Mouse (Mus musculus) neural tube, embryonic 15.5 days (tissue): ENCODE results near the gene Grm4. TPM values are rescaled to one million over a fixed set of nuclear protein-coding genes. Genes with fewer than 3 reads are reported as not detected.
A peak's percentile ranks its signal among the peaks of the same experiment; 100 is the strongest.

Source experiments
- ATAC-seq: fragments of 200-750 bp; cut with Nextera tagmentation; 2 replicates; pipeline ENCODE4 v1.8.0; 2017; ENCODE audit warnings: mild to moderate bottlenecking, moderate TSS enrichment, moderate library complexity; ENCODE audit not compliant: low FRiP score
- H3K27ac ChIP-seq: fragments of 300-500 bp; sonication (generic); replicated peaks from 2 replicates; pipeline ENCODE4 v1.5.1; 2015; ENCODE audit warnings: mild to moderate bottlenecking, inconsistent platforms
- H3K27me3 ChIP-seq: fragments of 300-500 bp; sonication (generic); replicated peaks from 2 replicates; pipeline ENCODE4 v1.6.1; 2015; ENCODE audit warnings: inconsistent platforms
- H3K36me3 ChIP-seq: fragments of 300-500 bp; sonication (generic); 2 replicates; pipeline ENCODE4 v1.6.1; 2015; ENCODE audit warnings: inconsistent platforms
- H3K4me1 ChIP-seq: fragments of 300-500 bp; sonication (generic); 2 replicates; pipeline ENCODE4 v1.6.1; 2015; ENCODE audit warnings: inconsistent platforms
- H3K4me2 ChIP-seq: fragments of 300-500 bp; sonication (generic); 2 replicates; pipeline ENCODE4 v1.6.1; 2015; ENCODE audit warnings: inconsistent platforms, mild to moderate bottlenecking, moderate library complexity
- H3K4me3 ChIP-seq: fragments of 300-500 bp; sonication (generic); replicated peaks from 2 replicates; pipeline ENCODE4 v1.5.1; 2015; ENCODE audit warnings: mild to moderate bottlenecking, inconsistent platforms
- H3K9ac ChIP-seq: fragments of 300-500 bp; sonication (generic); replicated peaks from 2 replicates; pipeline ENCODE4 v1.6.1; 2015; ENCODE audit warnings: mild to moderate bottlenecking, inconsistent platforms
- H3K9me3 ChIP-seq: fragments of 300-500 bp; sonication (generic); replicated peaks from 2 replicates; pipeline ENCODE4 v1.6.1; 2016; ENCODE audit warnings: inconsistent platforms
- WGBS: fragments of 180-500 bp; shearing (Covaris S2); methylation state at CpG from one replicate; pipeline ENCODE4 v1.1.7; 2015; ENCODE audit warnings: mixed read lengths; 5-methylcytosine and 5-hydroxymethylcytosine counted together
- polyA plus RNA-seq: library from polyadenylated mRNA; unstranded; fragments of >200 nt; fragmentation: Nextera tagmentation; extraction: Ambion mirVana; gene quantifications from 2 replicates; pipeline ENCODE4 v1.2.1, GENCODE M21; 2015

Gene Grm4
- polyA plus RNA-seq, 1 experiment from 2014 or later: 10.1 TPM

DNA sequence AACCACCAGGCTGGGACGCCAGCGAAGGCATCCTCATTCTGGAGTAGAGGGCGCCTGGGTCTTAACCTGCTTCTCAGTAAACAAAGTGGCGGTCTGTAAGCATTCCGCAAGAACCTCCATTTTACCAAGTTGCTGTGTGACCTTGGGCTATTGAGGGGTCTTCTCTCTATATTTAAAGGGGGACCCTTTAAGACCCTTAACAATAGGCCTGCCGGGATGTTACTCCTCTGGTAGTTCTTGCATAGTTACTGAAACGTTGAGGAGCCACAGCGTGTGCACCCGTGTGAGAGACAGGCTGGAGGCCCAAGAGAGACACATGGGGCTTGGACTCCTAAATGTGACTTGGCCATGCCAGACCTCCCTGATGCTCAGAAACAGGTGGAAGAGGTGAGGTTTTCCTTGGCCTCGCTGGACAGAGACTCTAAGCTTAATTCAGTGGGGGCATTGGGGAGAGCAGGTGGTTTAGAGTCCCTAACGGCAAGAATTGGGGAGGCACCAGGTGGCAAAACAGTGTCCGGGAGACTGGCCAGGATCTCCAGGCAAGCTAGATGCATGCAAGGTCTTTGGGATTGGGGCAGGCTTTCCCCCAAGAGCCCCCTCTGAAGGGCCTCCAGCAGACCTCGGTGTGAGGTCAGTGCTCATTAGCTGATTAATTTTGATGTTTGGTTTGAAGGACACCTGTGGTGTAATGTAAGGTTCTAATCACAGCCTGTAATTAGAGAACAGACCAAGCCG, 36.9 kb upstream of the Grm4 start:
- Histone ChIP-seq H3K9ac (peak overlapping the region; percentile 79), H3K27ac (no peak overlapping the region), H3K27me3 (peaks cover 13% of the 10 kb centered on the region), H3K4me1 (peaks cover 46% of the 10 kb centered on the region), H3K4me3 (peak overlapping the region; percentile 73), H3K36me3 (peaks cover 8% of the 10 kb centered on the region; the same call in 1 of the 2 replicates), H3K9me3 (no peaks in the 10 kb centered on the region), H3K4me2 (peak overlapping the region; percentile 84)
- ATAC-seq: no peak
- 5% methylated on average over 14 of the region's 14 CpGs for WGBS

DNA sequence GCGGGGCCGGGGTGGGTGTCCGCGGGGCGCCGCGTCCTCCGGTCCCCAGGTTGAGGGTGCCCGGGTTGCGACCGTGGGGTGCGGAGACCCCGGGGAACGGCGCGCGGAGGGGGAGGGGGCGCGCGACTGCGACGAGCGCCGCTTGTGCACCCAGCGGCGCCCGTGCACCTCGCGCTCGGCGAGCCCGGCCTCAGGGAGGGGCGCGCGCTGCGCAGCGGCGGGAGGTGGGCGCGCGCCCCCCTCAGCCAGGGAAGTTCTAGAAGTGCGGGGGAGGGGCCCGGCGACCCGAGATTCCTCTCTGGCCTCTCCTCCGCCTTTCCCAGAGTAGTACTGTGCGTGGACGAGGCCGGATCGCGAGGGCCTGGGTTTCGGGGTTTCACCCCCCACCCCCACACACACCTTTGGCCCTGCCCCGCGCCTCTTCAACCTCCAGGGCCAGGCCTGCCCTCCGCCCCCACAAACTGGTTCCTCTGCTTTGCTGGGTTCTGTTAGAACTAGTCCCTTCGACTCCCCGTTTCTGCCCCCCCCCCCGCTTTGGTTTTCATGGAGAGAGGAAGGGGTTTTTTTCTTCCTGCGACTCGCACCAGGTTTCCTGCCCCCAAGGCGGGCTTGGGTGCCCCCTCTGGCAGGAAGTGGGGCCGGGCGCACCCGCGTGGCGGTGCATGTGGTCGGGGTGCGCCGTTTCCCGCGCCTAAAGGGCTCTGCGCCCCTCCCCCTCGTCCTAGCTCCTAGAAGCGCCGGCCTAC, 36.2 kb upstream of the Grm4 start:
- WGBS: under 1% methylated on average over 67 of the region's 75 CpGs

DNA sequence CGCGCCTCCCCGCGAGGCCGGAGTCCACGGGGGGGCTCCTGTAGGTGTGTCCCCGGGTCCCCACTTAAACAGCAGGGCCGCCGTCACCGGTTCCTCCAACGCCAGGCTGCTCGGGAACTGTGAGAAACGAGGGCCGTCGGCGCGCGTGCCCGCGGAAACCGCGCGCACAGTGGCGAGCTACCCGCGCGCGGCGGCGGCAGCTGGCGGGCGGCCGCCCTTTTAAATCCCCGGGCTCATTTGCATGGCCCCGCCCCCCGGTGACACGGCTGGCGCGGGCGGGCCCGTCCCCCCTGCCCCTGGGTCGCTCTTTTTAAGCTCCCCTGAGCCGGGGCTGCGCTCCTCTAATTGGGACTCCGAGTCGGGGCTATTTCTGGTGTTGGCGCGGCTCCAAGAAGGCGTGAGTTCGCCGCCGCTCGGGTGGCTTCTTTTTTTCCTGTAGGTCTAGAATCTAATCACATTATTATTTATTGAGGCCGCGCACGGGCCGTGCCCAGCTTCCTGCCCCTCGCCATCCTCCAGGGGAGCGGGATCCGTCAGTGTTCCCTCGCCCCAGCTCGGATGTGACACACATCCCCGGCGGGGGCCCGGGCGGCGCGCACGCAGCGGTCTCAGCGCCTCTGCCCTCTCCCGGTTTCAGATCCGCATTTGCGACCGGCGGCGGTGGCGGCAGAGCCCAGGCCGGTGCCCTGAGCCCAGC, 35.3 kb upstream of the Grm4 start, which contains the start of gene Hmga1:
Gene Hmga1, plus strand, starts transcription at position 183 of the 697 bp plus-strand sequence.
- WGBS: under 1% methylated on average over 68 of the region's 79 CpGs
- Histone ChIP-seq H3K27ac (peak within 1 kb of the TSS; percentile 91), H3K4me3 (peak within 1 kb of the TSS; percentile 73), H3K4me1 (peaks cover 42% of the 10 kb centered on the region), H3K4me2 (peak within 1 kb of the TSS; percentile 84), H3K27me3 (peaks cover 13% of the 10 kb centered on the region), H3K9ac (peak within 1 kb of the TSS; percentile 79), H3K9me3 (no peaks in the 10 kb centered on the region), H3K36me3 (peaks cover 3% of the 10 kb centered on the region; the same call in 1 of the 2 replicates)
- peak; percentile 73 for ATAC-seq

More for the DNA sequence above, 36.2 kb upstream of the Grm4 start:
- Histone ChIP-seq H3K27me3 (peaks cover 13% of the 10 kb centered on the region), H3K4me1 (peaks cover 46% of the 10 kb centered on the region), H3K4me2 (peak overlapping the region; percentile 84), H3K9me3 (no peaks in the 10 kb centered on the region), H3K9ac (peak overlapping the region; percentile 79), H3K27ac (peak overlapping the region; percentile 91), H3K4me3 (peak overlapping the region; percentile 73), H3K36me3 (peaks cover 8% of the 10 kb centered on the region; the same call in 1 of the 2 replicates)
- ATAC-seq: peak; percentile 51

DNA sequence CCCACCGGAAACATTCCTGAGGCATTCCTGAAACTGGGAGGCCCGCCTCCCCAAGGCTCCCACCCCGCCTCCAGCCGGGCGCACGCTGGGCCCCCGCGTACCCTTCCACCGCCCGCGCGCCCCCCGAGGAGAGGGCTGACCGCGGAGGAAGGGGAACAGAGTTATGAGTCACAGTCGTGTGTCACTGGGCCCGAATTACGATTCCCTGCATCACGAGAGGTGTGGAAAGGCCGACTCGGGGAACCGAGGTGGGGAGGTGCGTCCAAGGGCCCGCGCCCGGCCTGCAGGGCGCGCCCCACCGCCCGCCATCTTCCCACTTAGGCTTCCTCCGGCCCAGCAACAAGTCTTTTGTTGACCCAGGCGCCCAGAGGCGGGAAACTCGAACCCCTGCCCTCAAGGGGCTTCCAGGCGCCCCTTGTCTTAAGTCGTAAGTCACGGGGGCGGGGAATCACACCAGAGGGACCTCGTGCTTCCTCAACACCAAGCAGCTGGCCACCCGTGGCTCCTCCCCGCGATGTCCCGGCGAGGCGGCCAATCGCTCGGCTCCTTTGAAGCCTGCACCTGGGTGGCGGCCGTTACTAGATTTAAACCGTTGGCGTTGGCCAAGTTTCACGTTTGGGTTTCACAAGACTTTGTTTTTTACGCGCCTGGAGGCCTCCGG, 34.4 kb upstream of the Grm4 start:
- H3K36me3 ChIP-seq: no peaks in the 10 kb centered on the region
- H3K27ac ChIP-seq: peak overlapping the region; percentile 91; the same call in 1 of the 2 replicates
- no peaks in the 10 kb centered on the region for H3K9me3 ChIP-seq
- H3K4me2 ChIP-seq: peak overlapping the region; percentile 84
- WGBS: under 1% methylated on average over 54 of the region's 55 CpGs
- H3K9ac ChIP-seq: no peak overlapping the region; the same call in 1 of the 2 replicates
- peaks cover 13% of the 10 kb centered on the region for H3K27me3 ChIP-seq
- H3K4me1 ChIP-seq: peaks cover 38% of the 10 kb centered on the region
- peak overlapping the region; percentile 73 for H3K4me3 ChIP-seq
- no peak for ATAC-seq

DNA sequence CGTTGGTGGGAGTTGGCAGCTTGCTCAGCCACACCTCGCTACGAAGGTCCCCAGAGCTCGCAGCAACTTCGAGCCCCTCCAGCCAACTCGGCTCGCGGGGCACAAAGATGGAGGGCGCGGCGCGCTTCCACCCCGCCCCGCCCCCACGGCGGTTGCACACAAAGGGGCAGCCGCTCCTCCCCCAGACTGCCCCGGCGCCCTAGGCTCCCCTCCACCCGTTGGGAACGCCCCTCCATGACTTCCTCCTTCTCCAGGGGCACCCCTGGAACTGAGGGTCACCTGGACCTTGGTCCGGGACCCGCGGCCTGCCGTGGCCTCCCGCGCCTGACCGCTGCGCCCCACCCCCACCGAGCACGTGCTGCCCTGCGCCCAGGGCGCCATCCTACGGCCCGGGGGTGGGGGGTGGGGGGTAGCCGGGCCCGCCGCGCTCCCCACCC, 33.9 kb upstream of the Grm4 start:
- no peaks in the 10 kb centered on the region for H3K9me3 ChIP-seq
- WGBS: under 1% methylated on average over 37 of the region's 39 CpGs
- H3K9ac ChIP-seq: no peak overlapping the region; the same call in 1 of the 2 replicates
- H3K4me1 ChIP-seq: peaks cover 38% of the 10 kb centered on the region
- peak overlapping the region; percentile 91; the same call in 1 of the 2 replicates for H3K27ac ChIP-seq
- ATAC-seq: no peak
- H3K36me3 ChIP-seq: no peaks in the 10 kb centered on the region
- peak overlapping the region; percentile 84 for H3K4me2 ChIP-seq
- peaks cover 13% of the 10 kb centered on the region for H3K27me3 ChIP-seq
- peak overlapping the region; percentile 73 for H3K4me3 ChIP-seq

DNA sequence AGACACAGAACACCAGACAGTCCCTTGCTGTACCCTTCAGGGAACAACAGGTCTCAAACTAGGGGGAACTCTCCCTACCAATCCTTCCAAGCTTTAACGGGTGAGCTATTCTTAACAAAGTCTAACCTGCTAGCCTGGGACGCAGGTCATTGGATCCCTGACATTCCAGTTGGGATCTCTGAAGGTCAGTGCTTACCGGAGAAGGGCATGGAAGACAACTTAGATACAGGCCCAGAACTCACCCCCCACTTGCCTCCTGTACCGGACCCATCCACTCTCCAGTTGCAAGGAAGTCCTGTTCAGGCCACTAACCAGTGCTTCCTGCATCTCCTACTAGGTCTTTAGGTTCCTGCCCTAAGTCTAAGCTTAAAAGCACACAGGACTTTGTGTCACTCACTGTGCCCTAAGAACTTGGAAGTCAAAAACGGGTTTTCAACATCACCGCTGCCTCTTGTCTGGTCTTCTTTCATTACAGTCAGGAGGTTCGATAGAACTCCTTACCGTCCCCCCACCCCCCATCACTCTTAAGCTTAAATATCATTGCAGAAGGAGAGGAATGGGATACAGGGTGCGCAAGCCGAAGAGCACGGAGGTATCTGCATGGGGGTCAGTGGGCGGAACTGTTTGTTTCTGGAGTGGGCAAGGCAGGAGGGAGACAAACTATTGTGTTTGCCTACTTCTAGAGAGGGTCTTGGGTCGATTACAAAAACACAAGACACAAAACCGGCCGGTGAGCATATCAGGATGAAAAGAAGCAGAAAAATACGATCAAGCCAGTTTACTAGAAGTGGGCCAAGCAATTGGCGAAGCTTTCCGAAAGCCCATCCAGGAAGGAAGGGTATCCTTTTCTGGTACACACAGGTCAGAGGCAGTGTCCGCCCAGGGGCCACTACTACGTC, 33.1 kb upstream of the Grm4 start:
- ATAC-seq: no peak
- Histone ChIP-seq H3K27me3 (peaks cover 13% of the 10 kb centered on the region), H3K4me3 (peak overlapping the region; percentile 73), H3K4me2 (peak overlapping the region; percentile 84), H3K9ac (no peak overlapping the region), H3K36me3 (no peaks in the 10 kb centered on the region), H3K27ac (no peak overlapping the region), H3K9me3 (no peaks in the 10 kb centered on the region), H3K4me1 (peaks cover 38% of the 10 kb centered on the region)
- 51% methylated on average over 20 of the region's 20 CpGs for WGBS

DNA sequence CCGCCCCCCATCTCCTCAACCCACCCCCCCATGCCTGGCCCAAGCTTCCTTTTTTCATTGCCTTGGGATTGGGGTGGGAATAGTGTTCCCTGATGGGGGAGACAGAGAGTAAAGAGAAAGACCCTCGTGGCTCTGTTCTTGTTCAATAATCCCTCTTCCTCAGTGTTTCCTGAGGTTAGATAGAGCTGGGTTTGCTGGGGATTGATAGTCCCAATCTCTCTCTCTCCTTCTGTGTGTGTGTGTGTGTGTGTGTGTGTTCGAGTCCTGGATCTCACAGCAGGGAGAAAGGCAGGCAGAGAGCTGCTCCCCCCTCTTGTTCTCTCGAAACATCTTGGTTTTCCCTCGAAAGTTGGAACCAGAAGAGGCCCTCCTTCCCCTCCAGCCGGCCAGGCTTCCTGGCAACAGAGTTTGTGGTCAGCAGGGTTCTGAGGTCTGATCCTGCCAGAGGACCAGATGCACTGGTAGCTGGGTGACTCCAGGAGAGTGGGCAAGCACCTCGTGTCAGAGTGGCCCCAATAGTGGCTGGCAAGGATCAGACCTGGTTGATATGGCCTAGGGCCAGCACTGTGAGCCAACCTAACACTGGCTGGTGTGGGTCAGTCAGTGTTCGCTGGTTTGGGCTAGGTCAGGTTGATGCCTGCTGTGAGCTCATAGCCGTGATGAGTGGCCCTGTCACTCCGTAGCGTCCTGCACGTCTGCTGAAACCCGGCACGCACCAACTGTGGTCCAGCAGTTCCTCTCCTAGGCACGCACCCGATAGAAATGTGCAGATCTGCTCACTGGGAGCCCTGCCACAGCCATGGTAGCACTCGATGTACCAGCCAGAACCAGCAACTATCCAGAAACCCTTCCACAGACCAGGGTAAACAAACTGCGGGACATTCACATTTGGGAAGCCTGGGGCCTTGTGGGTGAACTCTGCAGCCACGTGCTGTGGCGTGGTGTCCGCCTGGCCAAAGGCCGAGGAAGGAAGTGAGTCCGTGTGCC, 31.3 kb upstream of the Grm4 start:
- Histone ChIP-seq H3K9me3 (no peaks in the 10 kb centered on the region), H3K4me2 (no peak overlapping the region), H3K27ac (no peak overlapping the region), H3K27me3 (peaks cover 13% of the 10 kb centered on the region), H3K9ac (no peak overlapping the region), H3K4me3 (no peak overlapping the region), H3K36me3 (no peaks in the 10 kb centered on the region), H3K4me1 (peaks cover 22% of the 10 kb centered on the region)
- ATAC-seq: no peak
- WGBS: 76% methylated on average over 23 of the region's 23 CpGs

DNA sequence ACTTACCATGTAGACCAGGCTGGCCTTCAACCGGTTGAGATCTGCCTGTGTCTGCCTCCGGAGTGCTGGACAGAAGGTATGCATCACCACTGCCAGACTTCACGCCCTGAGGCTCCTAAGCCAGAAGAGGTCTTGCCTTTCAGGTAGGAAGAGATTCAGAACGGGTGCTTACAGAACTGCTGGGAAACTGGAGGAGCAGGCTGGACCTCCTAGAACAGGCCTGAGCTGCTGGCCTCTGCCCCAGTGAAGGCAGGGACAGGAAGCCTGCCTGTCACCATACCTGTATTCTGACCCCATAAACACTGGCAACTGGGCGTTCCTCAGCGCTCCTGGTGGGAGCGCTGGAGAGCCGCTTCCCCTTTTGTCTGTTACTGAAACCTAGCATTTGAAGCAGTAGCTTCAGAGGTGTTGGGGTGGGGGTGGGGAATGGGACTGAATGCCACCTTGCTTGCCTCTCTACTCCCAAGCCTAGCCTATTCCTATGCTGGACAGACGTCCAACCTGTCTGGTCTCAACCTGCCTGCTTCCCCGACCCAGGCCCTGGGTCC, 30.3 kb upstream of the Grm4 start:
- Histone ChIP-seq H3K27me3 (peaks cover 13% of the 10 kb centered on the region), H3K36me3 (no peaks in the 10 kb centered on the region), H3K4me2 (no peak overlapping the region), H3K4me1 (peaks cover 20% of the 10 kb centered on the region), H3K9ac (no peak overlapping the region), H3K4me3 (no peak overlapping the region), H3K9me3 (no peaks in the 10 kb centered on the region), H3K27ac (no peak overlapping the region)
- 71% methylated on average over 10 of the region's 10 CpGs for WGBS
- no peak for ATAC-seq

DNA sequence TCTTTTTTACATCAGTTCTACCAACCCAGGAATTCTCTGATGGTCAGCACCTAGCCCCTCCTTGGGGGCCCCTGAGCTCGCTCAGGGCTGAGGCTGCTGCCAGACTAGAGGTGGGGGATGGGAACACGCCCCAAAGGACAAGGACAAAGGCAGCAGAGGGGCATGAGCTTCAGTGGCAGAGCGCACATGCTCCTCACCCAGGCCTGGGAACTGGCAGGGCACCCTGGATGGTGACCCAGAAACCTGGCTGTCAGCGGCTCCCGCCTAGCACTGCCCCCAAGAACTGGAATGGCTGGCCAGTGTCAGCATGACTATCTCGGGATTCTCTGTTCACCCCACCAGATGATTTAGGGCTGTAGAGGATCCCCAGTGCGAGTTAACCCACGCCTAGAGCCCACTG, 28.0 kb upstream of the Grm4 start:
- no peaks in the 10 kb centered on the region for H3K27me3 ChIP-seq
- no peak overlapping the region for H3K4me2 ChIP-seq
- H3K36me3 ChIP-seq: no peaks in the 10 kb centered on the region
- H3K4me3 ChIP-seq: no peak overlapping the region
- no peak for ATAC-seq
- no peaks in the 10 kb centered on the region for H3K9me3 ChIP-seq
- no peak overlapping the region for H3K27ac ChIP-seq
- H3K4me1 ChIP-seq: peaks cover 4% of the 10 kb centered on the region
- H3K9ac ChIP-seq: no peak overlapping the region
- 34% methylated on average over 8 of the region's 8 CpGs for WGBS
